Mouse (Mus musculus) ES-Bruce4 (cell line): ENCODE results near the gene Gnb2. TPM values are rescaled to one million over a fixed set of nuclear protein-coding genes. Genes with fewer than 3 reads are reported as not detected.

Experiments
- H3K27ac ChIP-seq: 2 replicates; pipeline ENCODE4 v1.5.1; 2012; ENCODE audit warnings: low read length, inconsistent platforms; ENCODE audit not compliant: insufficient read depth
- H3K27me3 ChIP-seq: 2 replicates; pipeline ENCODE4 v1.6.1; 2012; ENCODE audit warnings: mild to moderate bottlenecking, low read length, inconsistent platforms; ENCODE audit not compliant: control insufficient read depth, poor library complexity, insufficient read depth, severe bottlenecking
- H3K36me3 ChIP-seq: 2 replicates; pipeline ENCODE4 v1.6.1; 2012; ENCODE audit warnings: inconsistent platforms, mild to moderate bottlenecking, low read length, moderate library complexity; ENCODE audit not compliant: control insufficient read depth, poor library complexity, insufficient read depth, severe bottlenecking
- H3K4me1 ChIP-seq: one replicate; pipeline ENCODE4 v1.8.1; 2011; ENCODE audit warnings: low read length; ENCODE audit not compliant: control insufficient read depth, insufficient read depth
- H3K4me3 ChIP-seq: 2 replicates; pipeline ENCODE4 v1.5.1; 2011; ENCODE audit warnings: low read depth, mild to moderate bottlenecking, low read length
- H3K9ac ChIP-seq: 2 replicates; pipeline ENCODE4 v1.6.1; 2012; ENCODE audit warnings: low read depth, mild to moderate bottlenecking, inconsistent platforms; ENCODE audit not compliant: poor library complexity, severe bottlenecking
- H3K9me3 ChIP-seq: replicated peaks from 2 replicates; pipeline ENCODE4 v1.6.1; 2012; ENCODE audit warnings: mild to moderate bottlenecking, low read length, inconsistent platforms; ENCODE audit not compliant: control insufficient read depth, poor library complexity, insufficient read depth, severe bottlenecking
- CTCF ChIP-seq: IDR thresholded peaks from one replicate; pipeline ENCODE4 v1.8.1; 2011; ENCODE audit warnings: low read depth, low read length
- EP300 ChIP-seq: IDR thresholded peaks from 2 replicates; pipeline ENCODE4 v1.6.1; 2011; ENCODE audit warnings: low read depth, low read length; ENCODE audit not compliant: insufficient read depth
- POLR2A ChIP-seq: IDR thresholded peaks from one replicate; pipeline ENCODE4 v1.8.1; 2011; ENCODE audit warnings: low read length; ENCODE audit not compliant: insufficient read depth
- polyA plus RNA-seq: library from polyadenylated mRNA; stranded (reverse); fragments of >200 nt; gene quantifications from 2 replicates; pipeline ENCODE4 v1.2.4, GENCODE M21; 2011; ENCODE audit warnings: low read depth; ENCODE audit not compliant: missing spikeins, insufficient read depth, insufficient read length

Gene Gnb2
- polyA plus RNA-seq, 1 experiment = 208 TPM

DNA sequence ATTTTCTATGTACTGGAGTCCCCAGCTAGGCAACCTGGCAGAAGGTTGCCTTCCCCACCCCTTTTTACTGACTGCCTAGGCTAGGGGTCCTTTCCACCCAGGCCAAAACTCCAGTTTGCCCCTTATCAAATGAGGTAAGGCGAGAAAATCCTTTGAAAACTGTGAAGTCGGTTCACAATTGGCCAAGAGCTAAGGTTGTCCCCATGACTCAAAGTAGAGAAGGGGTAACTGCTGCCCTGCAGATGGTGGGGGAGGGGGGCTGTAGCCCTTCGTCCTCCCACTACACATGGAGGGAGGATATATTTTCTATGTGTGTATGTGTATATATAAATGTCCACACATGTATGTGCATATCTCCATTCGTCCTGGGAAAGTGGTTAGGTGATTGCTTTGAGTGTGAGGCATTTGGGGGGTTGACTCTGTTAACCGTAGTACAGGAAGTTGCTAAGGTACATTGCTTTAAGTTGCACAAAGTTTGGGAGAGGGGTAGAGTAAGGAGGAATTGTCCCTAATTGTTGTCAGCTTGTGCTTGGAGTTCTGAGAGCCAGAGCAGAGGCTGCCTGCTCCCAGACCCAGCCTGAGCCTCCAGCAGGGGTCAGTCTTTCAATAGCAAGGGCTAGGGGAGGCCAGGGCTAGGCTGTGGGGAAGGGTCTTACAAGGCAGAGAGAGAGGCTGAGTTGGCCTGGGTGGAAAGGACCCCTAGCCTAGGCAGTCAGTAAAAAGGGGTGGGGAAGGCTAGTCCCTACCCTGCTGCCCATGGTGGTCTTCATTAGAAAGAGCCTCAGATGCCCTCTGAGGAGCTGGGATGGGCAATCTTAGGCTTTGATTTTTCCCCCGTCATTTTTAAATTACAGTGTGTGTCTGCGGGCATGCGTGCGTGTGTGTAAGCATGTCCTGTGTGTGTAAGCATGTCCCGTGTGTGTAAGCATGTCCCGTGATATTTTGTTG, 20.2 kb downstream of the Gnb2 start:
- Histone ChIP-seq H3K27me3 (no peaks in the 10 kb centered on the region), H3K9ac (no peak overlapping the region), H3K9me3 (no peaks in the 10 kb centered on the region), H3K4me3 (no peak overlapping the region), H3K27ac (no peak overlapping the region), H3K4me1 (peaks cover 1% of the 10 kb centered on the region), H3K36me3 (no peaks in the 10 kb centered on the region)
- TF ChIP-seq CTCF (peak; percentile 82), EP300 (no peak)

DNA sequence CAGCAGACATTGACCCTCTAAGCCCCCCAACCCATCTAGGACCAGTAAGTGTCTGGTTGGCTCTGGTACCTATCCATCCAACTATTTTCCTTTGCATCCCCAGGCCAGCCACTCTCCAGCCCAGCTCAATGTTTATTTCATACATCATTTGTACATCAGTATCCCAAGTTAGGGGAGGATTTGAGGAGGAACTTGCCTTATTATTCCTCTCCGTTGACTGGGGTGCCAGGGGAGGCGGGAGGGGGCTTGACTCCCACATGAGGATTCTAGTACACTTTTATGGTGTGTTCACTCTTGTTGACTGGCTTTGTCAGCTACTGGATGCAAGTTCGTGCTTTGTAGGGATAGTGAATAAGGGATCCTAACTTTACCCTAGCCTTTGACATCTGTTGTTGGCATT, 21.6 kb downstream of the Gnb2 start:
- Histone ChIP-seq H3K36me3 (no peaks in the 10 kb centered on the region), H3K27me3 (no peaks in the 10 kb centered on the region), H3K27ac (no peak overlapping the region), H3K9me3 (no peaks in the 10 kb centered on the region), H3K4me3 (peak overlapping the region; percentile 74), H3K9ac (peak overlapping the region; percentile 99), H3K4me1 (peaks cover 1% of the 10 kb centered on the region)
- TF ChIP-seq POLR2A (no peak), EP300 (no peak), CTCF (no peak)

GRCm38 (mm10) chr5:137510573-137511390, 22.5 kb downstream of the Gnb2 start:
- Histone ChIP-seq H3K4me3 (peak overlapping the region; percentile 74), H3K27me3 (no peaks in the 10 kb centered on the region), H3K9me3 (no peaks in the 10 kb centered on the region), H3K4me1 (peaks cover 1% of the 10 kb centered on the region), H3K9ac (peak overlapping the region; percentile 99), H3K36me3 (no peaks in the 10 kb centered on the region), H3K27ac (no peak overlapping the region)
- no peak for TF ChIP-seq EP300
- no peak for TF ChIP-seq POLR2A
- no peak for TF ChIP-seq CTCF

DNA sequence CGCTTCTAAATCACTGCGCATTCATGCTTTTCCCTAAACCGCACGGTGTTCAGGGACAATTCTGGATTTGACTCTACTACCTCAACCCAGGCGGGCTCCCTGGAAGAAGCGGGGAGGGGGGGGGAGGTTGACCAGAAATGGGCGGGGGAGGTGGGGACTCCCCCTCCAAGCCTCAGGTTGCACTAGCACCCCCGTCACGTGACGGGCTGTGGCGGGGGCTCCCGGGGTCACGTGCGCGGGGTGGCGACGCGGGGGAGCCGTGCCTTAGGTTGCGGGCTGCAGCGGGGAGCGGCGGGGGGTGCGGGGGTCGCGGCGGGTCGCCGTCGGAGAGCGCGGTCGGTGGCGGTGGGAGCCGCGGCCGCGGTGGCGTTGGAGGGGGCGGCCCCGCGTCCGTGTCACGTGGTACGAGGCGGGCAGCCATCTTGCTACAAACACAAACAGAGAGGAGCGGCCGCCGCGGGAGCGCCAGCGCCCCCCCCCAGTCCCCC, 23.3 kb downstream of the Gnb2 start:
- Histone ChIP-seq H3K27ac (0 out of 2 replicates have a peak overlapping the region, but pooled peaks have one; percentile 10), H3K27me3 (no peaks in the 10 kb centered on the region), H3K9me3 (no peaks in the 10 kb centered on the region), H3K36me3 (no peaks in the 10 kb centered on the region), H3K4me3 (peak overlapping the region; percentile 86), H3K4me1 (no peaks in the 10 kb centered on the region), H3K9ac (peak overlapping the region; percentile 99)
- TF ChIP-seq EP300 (0 out of 2 replicates have a peak, but pooled peaks have one; percentile 20), CTCF (no peak)

GRCm38 (mm10) chr5:137504041-137504440, 29.3 kb downstream of the Gnb2 start:
- TF ChIP-seq CTCF (no peak), EP300 (no peak), POLR2A (no peak)

More at GRCm38 (mm10) chr5:137504041-137504440, 29.3 kb downstream of the Gnb2 start:
- H3K9ac ChIP-seq = no peak overlapping the region
- H3K9me3 ChIP-seq = no peaks in the 10 kb centered on the region
- H3K4me1 ChIP-seq = no peaks in the 10 kb centered on the region
- H3K27ac ChIP-seq = no peak overlapping the region
- no peaks in the 10 kb centered on the region for H3K27me3 ChIP-seq
- H3K36me3 ChIP-seq = no peaks in the 10 kb centered on the region
- H3K4me3 ChIP-seq = no peak overlapping the region
